5 mouse cellular contexts compared by ENCODE assay signal in genomic region chr6:6178341-6178740, GRCm38 (mm10).
DNase-seq lines count a peak whose midpoint lies in the region; TF ChIP-seq lines count a peak whose summit lies in the region.
"Not testable (repeated sequence)": the region's sequence is repeated elsewhere in the genome, so short reads cannot be mapped to it uniquely, and the experiment has no call there.

No protein-coding gene starts in this region.

- H3K36me3 ChIP-seq in E14TG2a.4 (ENCODE audit: insufficient read depth, low read length): peaks cover 31% of the 10 kb centered on the region

- H3K9me3 ChIP-seq in E14TG2a.4 (ENCODE audit: low read length): not testable (repeated sequence)

- not testable (repeated sequence) for TF ChIP-seq CTCF in E14TG2a.4 (conservative IDR thresholded peaks at IDR 0.05; ENCODE audit: low read length)

- not testable (repeated sequence) for H3K27me3 ChIP-seq in E14TG2a.4 (ENCODE audit: insufficient read depth, low read length)

- H3K4me1 ChIP-seq in E14TG2a.4 (replicated peaks; ENCODE audit: low read depth, low read length): peaks cover 84% of the 10 kb centered on the region

- H3K4me3 ChIP-seq in E14TG2a.4 (replicated peaks; ENCODE audit: low read length): peak overlapping the region; percentile 73

- DNase-seq in ES-CJ7 (ENCODE audit: low read depth, low spot score) (peak; percentile 69), R1 (ENCODE audit: low read depth, low spot score) (peak; percentile 85)
- DNase-seq in heart, adult 11 months: peak; percentile 50
- peak; percentile 35 for DNase-seq in testis, postnatal 14 days (ENCODE audit: low spot score)

Comparison
In these comparisons a context has a peak if more than half of its experiments do, and no peak if none do; other contexts are left out.
1. Peak in every context shown above with its lines: DNase-seq and H3K4me3 ChIP-seq.
2. DNase-seq: peak in every context shown above with its lines; median percentile 85 in R1; 69 in ES-CJ7; 50 in heart, adult 11 months; 35 in testis, postnatal 14 days.